Mouse (Mus musculus): ENCODE measurements around the gene Nudt11. TPM values are rescaled to one million over a fixed set of nuclear protein-coding genes. Genes with fewer than 3 reads are reported as not detected.
"Not testable (repeated sequence)": the region's sequence is repeated elsewhere in the genome, so short reads cannot be mapped to it uniquely, and the experiment has no call there.

The Nudt11 gene
- polyA plus RNA-seq (2012; rRNA removed), result 20.6 TPM in 2 replicates

- 17% methylated on average over 6 of the region's 121 CpGs for WGBS
- H3K4me3 ChIP-seq (replicated peaks; ENCODE audit: insufficient read depth, low read depth, low read length), result peak within 1 kb of the TSS; percentile 40
- H3K4me1 ChIP-seq (ENCODE audit: control insufficient read depth, insufficient read depth, low read length); H3K27me3 ChIP-seq (ENCODE audit: control insufficient read depth, insufficient read depth, low read length); H3K27ac ChIP-seq (ENCODE audit: insufficient read depth, low read length): not testable (repeated sequence)
- peak; percentile 20 to 48 for DNase-seq
Measured at GRCm38 (mm10) chrX:6047066-6047935, at the start of gene Nudt11. TSS of gene Nudt11 (plus strand) at chrX:6047453.

GRCm38 (mm10) chrX:6047936-6048614 lies 822 bp downstream of the Nudt11 start:
- peak overlapping the region; percentile 40 for H3K4me3 ChIP-seq (replicated peaks; ENCODE audit: insufficient read depth, low read depth, low read length)
- peak; percentile 20 to 53 for DNase-seq
- H3K27me3 ChIP-seq (ENCODE audit: control insufficient read depth, insufficient read depth, low read length); H3K27ac ChIP-seq (ENCODE audit: insufficient read depth, low read length); H3K4me1 ChIP-seq (ENCODE audit: control insufficient read depth, insufficient read depth, low read length): not testable (repeated sequence)
- 15% methylated on average over 4 of the region's 60 CpGs for WGBS

GRCm38 (mm10) chrX:6061563-6061962 lies 14.3 kb downstream of the Nudt11 start:
- TF ChIP-seq POLR2A (IDR thresholded peaks at IDR 0.05; ENCODE audit: borderline replicate concordance, insufficient read depth, low read length), result no peak
- no peak for TF ChIP-seq CTCF (IDR thresholded peaks at IDR 0.05; ENCODE audit: borderline replicate concordance, insufficient read depth, low read depth, low read length)
- Histone ChIP-seq H3K27ac (ENCODE audit: insufficient read depth, low read length) (no peak overlapping the region), H3K27me3 (ENCODE audit: control insufficient read depth, insufficient read depth, low read length) (no peaks in the 10 kb centered on the region), H3K4me1 (ENCODE audit: control insufficient read depth, insufficient read depth, low read length) (no peaks in the 10 kb centered on the region), H3K4me3 (replicated peaks; ENCODE audit: insufficient read depth, low read depth, low read length) (no peak overlapping the region)
- 91% methylated on average over 1 of the region's 1 CpGs for WGBS
- DNase-seq, result no peak

- DNase-seq, result no peak
- H3K4me1 ChIP-seq (ENCODE audit: control insufficient read depth, insufficient read depth, low read length), result no peaks in the 10 kb centered on the region
- no peak within 1 kb of the TSS for H3K27ac ChIP-seq (ENCODE audit: insufficient read depth, low read length)
- H3K4me3 ChIP-seq (replicated peaks; ENCODE audit: insufficient read depth, low read depth, low read length), result no peak within 1 kb of the TSS
- WGBS, result 93% methylated on average over 37 of the region's 39 CpGs
- no peak for TF ChIP-seq POLR2A (IDR thresholded peaks at IDR 0.05; ENCODE audit: borderline replicate concordance, insufficient read depth, low read length)
- no peak for TF ChIP-seq CTCF (IDR thresholded peaks at IDR 0.05; ENCODE audit: borderline replicate concordance, insufficient read depth, low read depth, low read length)
- no peaks in the 10 kb centered on the region for H3K27me3 ChIP-seq (ENCODE audit: control insufficient read depth, insufficient read depth, low read length)
Measured at GRCm38 (mm10) chrX:6082954-6083680, 35.9 kb downstream of the Nudt11 start, which contains the start of gene AU022751. TSS of gene AU022751 (minus strand) at chrX:6083419.

GRCm38 (mm10) chrX:6091547-6091946 lies 44.3 kb downstream of the Nudt11 start:
- Histone ChIP-seq H3K27me3 (ENCODE audit: control insufficient read depth, insufficient read depth, low read length) (no peaks in the 10 kb centered on the region), H3K27ac (ENCODE audit: insufficient read depth, low read length) (peak overlapping the region; percentile 82; the same call in 1 of the 2 replicates), H3K4me1 (ENCODE audit: control insufficient read depth, insufficient read depth, low read length) (no peaks in the 10 kb centered on the region), H3K4me3 (replicated peaks; ENCODE audit: insufficient read depth, low read depth, low read length) (peak overlapping the region; percentile 77)
- TF ChIP-seq POLR2A (IDR thresholded peaks at IDR 0.05; ENCODE audit: borderline replicate concordance, insufficient read depth, low read length), result no peak
- no peak for TF ChIP-seq CTCF (IDR thresholded peaks at IDR 0.05; ENCODE audit: borderline replicate concordance, insufficient read depth, low read depth, low read length)
- WGBS, result 6% methylated on average over 12 of the region's 12 CpGs
- DNase-seq, result peak in 1 of 2 experiments; percentile 36

- H3K27me3 ChIP-seq (ENCODE audit: control insufficient read depth, insufficient read depth, low read length), result no peaks in the 10 kb centered on the region
- no peaks in the 10 kb centered on the region for H3K4me1 ChIP-seq (ENCODE audit: control insufficient read depth, insufficient read depth, low read length)
- peak; percentile 72 to 73 for DNase-seq
- H3K4me3 ChIP-seq (replicated peaks; ENCODE audit: insufficient read depth, low read depth, low read length), result peak overlapping the region; percentile 77
- 4% methylated on average over 28 of the region's 30 CpGs for WGBS
- TF ChIP-seq CTCF (IDR thresholded peaks at IDR 0.05; ENCODE audit: borderline replicate concordance, insufficient read depth, low read depth, low read length) (no peak), POLR2A (IDR thresholded peaks at IDR 0.05; ENCODE audit: borderline replicate concordance, insufficient read depth, low read length) (no peak)
- peak overlapping the region; percentile 82 for H3K27ac ChIP-seq (ENCODE audit: insufficient read depth, low read length)
Measured at GRCm38 (mm10) chrX:6091996-6092757, 44.9 kb downstream of the Nudt11 start.

Other genes with a start within 250 kb of the Nudt11 start
- gene AU022751, start 36.0 kb downstream of the Nudt11 start, polyA plus RNA-seq (2012; rRNA removed), result 0.65 and 0.86 TPM in 2 replicates
- 14.9 and 17.8 TPM in 2 replicates for gene Nudt10, start 125.6 kb downstream of the Nudt11 start, polyA plus RNA-seq (2012; rRNA removed)